Mouse (Mus musculus) midbrain, embryonic 13.5 days (tissue): ENCODE results near the gene Dnhd1. TPM values are rescaled to one million over a fixed set of nuclear protein-coding genes. Genes with fewer than 3 reads are reported as not detected.
"Not testable (repeated sequence)": the region's sequence is repeated elsewhere in the genome, so short reads cannot be mapped to it uniquely, and the experiment has no call there.

ENCODE experiments used
- ATAC-seq: fragments of 200-750 bp; cut with Nextera tagmentation; 2 replicates; pipeline ENCODE4 v1.8.0; 2017; ENCODE audit warnings: mild to moderate bottlenecking, moderate TSS enrichment, moderate library complexity
- H3K27ac ChIP-seq: fragments of 300-500 bp; sonication (generic); 2 replicates; pipeline ENCODE4 v1.5.1; 2015; ENCODE audit warnings: inconsistent platforms, mild to moderate bottlenecking, moderate library complexity
- H3K27me3 ChIP-seq: fragments of 300-500 bp; sonication (generic); 2 replicates; pipeline ENCODE4 v1.6.1; 2015; ENCODE audit warnings: mild to moderate bottlenecking, inconsistent platforms
- H3K36me3 ChIP-seq: fragments of 300-500 bp; sonication (generic); 2 replicates; pipeline ENCODE4 v1.6.1; 2015; ENCODE audit warnings: mild to moderate bottlenecking, inconsistent platforms
- H3K4me1 ChIP-seq: fragments of 300-500 bp; sonication (generic); replicated peaks from 2 replicates; pipeline ENCODE4 v1.6.1; 2015; ENCODE audit warnings: inconsistent platforms
- H3K4me2 ChIP-seq: fragments of 300-500 bp; sonication (generic); replicated peaks from 2 replicates; pipeline ENCODE4 v1.6.1; 2015; ENCODE audit warnings: moderate library complexity, mild to moderate bottlenecking, inconsistent platforms
- H3K4me3 ChIP-seq: fragments of 300-500 bp; sonication (generic); replicated peaks from 2 replicates; pipeline ENCODE4 v1.5.1; 2015; ENCODE audit warnings: mild to moderate bottlenecking, inconsistent platforms
- H3K9ac ChIP-seq: fragments of 300-500 bp; sonication (generic); replicated peaks from 2 replicates; pipeline ENCODE4 v1.6.1; 2015; ENCODE audit warnings: mild to moderate bottlenecking, inconsistent platforms
- H3K9me3 ChIP-seq: fragments of 300-500 bp; sonication (generic); 2 replicates; pipeline ENCODE4 v1.6.1; 2016; ENCODE audit warnings: mild to moderate bottlenecking, inconsistent platforms
- WGBS: fragments of 180-500 bp; shearing (Covaris S2); methylation state at CpG from one replicate; pipeline ENCODE4 v1.1.7; 2015; 5-methylcytosine and 5-hydroxymethylcytosine counted together
- polyA plus RNA-seq: library from polyadenylated mRNA; unstranded; fragments of >200 nt; fragmentation: Nextera tagmentation; extraction: Ambion mirVana; gene quantifications from 2 replicates; pipeline ENCODE4 v1.2.1, GENCODE M21; 2015

Dnhd1 gene
- polyA plus RNA-seq, 1 experiment from 2014 or later = 1.7 TPM

DNA sequence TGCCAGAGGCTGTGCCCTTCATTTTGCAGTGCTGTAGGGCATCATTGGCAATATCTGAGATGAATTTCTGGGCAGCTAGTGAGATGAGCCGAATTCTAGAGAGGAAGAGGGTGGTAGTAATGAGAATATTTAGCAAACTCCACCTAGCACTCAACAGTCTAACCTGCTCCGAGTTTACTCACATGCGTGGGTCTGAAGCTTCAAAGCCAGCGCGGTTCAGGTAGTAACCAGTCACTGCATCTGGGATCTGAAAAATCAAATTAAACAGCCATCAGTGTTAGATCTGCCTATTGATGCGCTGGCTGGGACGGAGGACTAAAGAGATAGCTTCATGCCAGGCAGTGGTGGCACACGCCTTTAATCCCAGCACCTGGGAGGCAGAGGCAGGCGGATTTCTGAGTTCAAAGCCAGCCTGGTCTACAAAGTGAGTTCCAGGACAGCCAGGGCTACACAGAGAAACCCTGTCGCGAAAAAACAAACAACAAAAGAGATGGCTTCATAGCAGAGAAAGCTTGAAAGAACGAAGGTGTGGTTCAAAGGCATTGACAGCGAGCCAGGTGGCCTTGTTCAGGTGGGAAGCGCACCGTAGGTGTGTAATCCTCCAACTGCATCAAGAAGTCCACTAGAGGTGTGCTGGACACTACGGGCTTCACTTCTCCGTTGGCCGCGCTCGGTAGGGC lies 92.8 kb downstream of the Dnhd1 start:
- H3K4me2 ChIP-seq = peak overlapping the region; percentile 95
- not testable (repeated sequence) for H3K27me3 ChIP-seq, H3K9me3 ChIP-seq, ATAC-seq, H3K27ac ChIP-seq
- peak overlapping the region; percentile 95 for H3K4me3 ChIP-seq
- H3K4me1 ChIP-seq = peaks cover 24% of the 10 kb centered on the region
- peaks cover 54% of the 10 kb centered on the region for H3K36me3 ChIP-seq
- peak overlapping the region; percentile 94 for H3K9ac ChIP-seq
- WGBS = 38% methylated on average over 20 of the region's 20 CpGs

DNA sequence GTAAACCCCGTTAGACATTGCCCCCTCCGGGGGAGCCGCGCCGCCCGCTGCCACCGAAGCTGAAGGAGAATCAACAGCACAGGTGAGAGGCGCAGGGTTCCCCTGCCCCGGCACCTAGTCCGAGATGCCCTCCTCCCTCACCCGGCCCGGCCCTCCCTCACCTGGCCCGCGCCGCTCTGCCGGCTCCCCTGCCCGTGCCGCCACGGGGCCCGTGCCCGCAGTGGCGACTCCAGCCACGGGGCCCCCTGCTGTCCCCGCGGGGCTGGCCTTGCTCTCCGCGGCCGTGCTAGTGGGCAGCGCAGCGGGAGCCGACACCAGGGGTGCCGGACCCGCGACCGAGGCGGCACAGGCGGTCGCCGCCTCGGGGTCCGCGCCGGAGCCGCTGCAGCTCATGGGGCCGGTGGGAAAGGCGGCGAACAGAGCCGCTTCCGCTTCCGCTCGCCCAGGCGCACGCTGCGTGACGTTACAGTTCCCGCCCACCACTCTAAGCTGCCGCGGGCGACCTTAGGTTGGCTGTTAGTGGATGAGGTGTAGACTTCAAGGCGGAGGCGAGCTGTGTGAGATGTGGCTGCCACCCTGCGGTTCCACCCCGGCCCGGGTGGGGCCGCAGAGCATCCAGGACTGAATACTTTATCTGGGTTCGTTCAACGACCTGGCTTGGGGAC lies 93.4 kb downstream of the Dnhd1 start, which contains the start of gene Taf10:
Taf10 (minus strand) TSS at position 436 of the 665 bp plus-strand sequence.
- under 1% methylated on average over 60 of the region's 67 CpGs for WGBS
- Histone ChIP-seq H3K9me3 (no peaks in the 10 kb centered on the region), H3K4me2 (peak within 1 kb of the TSS; percentile 95), H3K4me1 (peaks cover 17% of the 10 kb centered on the region), H3K27me3 (no peaks in the 10 kb centered on the region), H3K36me3 (peaks cover 60% of the 10 kb centered on the region), H3K9ac (peak within 1 kb of the TSS; percentile 94), H3K27ac (peak within 1 kb of the TSS; percentile 77), H3K4me3 (peak within 1 kb of the TSS; percentile 95)
- ATAC-seq = peak; percentile 98

DNA sequence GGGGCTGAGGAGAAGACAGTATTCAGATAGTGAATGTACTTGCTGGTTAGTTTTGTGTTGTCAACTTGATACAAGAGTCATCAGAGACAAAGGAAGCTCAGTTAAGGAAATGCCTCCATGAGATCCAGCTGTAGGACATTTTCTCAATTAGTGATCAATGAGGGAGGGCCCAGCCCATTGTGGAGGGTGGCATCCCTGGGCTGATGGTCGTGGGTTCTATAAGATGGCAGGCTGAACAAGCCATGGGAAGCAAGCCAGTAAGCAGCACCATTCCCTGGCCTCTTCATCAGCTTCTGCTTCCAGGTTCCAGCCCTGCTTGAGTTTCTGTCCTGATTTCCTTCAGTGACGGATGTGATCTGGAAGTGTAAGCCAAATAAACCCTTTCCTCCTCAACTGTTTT lies 97.1 kb downstream of the Dnhd1 start:
- no peaks in the 10 kb centered on the region for H3K27me3 ChIP-seq
- H3K9ac ChIP-seq = no peak overlapping the region
- H3K4me3 ChIP-seq = no peak overlapping the region
- no peaks in the 10 kb centered on the region for H3K9me3 ChIP-seq
- ATAC-seq = no peak
- no peak overlapping the region for H3K27ac ChIP-seq
- H3K4me1 ChIP-seq = peaks cover 31% of the 10 kb centered on the region
- WGBS = 86% methylated on average over 2 of the region's 2 CpGs
- H3K4me2 ChIP-seq = no peak overlapping the region
- H3K36me3 ChIP-seq = peaks cover 39% of the 10 kb centered on the region

- H3K27me3 ChIP-seq = no peaks in the 10 kb centered on the region
- H3K36me3 ChIP-seq = peaks cover 71% of the 10 kb centered on the region
- peak; percentile 87 for ATAC-seq
- peak within 1 kb of the TSS; percentile 64 for H3K9ac ChIP-seq
- H3K4me2 ChIP-seq = peak within 1 kb of the TSS; percentile 56
- peaks cover 16% of the 10 kb centered on the region for H3K4me1 ChIP-seq
- H3K27ac ChIP-seq = peak within 1 kb of the TSS; percentile 25; the same call in 1 of the 2 replicates
- WGBS = 21% methylated on average over 20 of the region's 20 CpGs
- H3K4me3 ChIP-seq = peak within 1 kb of the TSS; percentile 41
- H3K9me3 ChIP-seq = no peaks in the 10 kb centered on the region
Observed at GRCm38 (mm10) chr7:105751491-105752433, 101.1 kb downstream of the Dnhd1 start, which contains the start of gene Tpp1. Gene Tpp1, minus strand, starts transcription at chr7:105752235.

- H3K4me2 ChIP-seq = no peak overlapping the region
- WGBS = 98% methylated on average over 2 of the region's 2 CpGs
Observed at GRCm38 (mm10) chr7:105752716-105753115, 102.1 kb downstream of the Dnhd1 start.

GRCm38 (mm10) chr7:105753281-105753680 lies 102.7 kb downstream of the Dnhd1 start:
- Histone ChIP-seq H3K27ac (no peak overlapping the region), H3K4me1 (peaks cover 16% of the 10 kb centered on the region), H3K9ac (no peak overlapping the region), H3K4me2 (no peak overlapping the region), H3K27me3 (no peaks in the 10 kb centered on the region), H3K9me3 (no peaks in the 10 kb centered on the region), H3K36me3 (peaks cover 74% of the 10 kb centered on the region), H3K4me3 (no peak overlapping the region)
- WGBS = 93% methylated on average over 10 of the region's 10 CpGs
- ATAC-seq = no peak

More at GRCm38 (mm10) chr7:105752716-105753115, 102.1 kb downstream of the Dnhd1 start:
- H3K27me3 ChIP-seq = no peaks in the 10 kb centered on the region
- ATAC-seq = peak; percentile 25
- H3K9me3 ChIP-seq = no peaks in the 10 kb centered on the region
- peaks cover 16% of the 10 kb centered on the region for H3K4me1 ChIP-seq
- no peak overlapping the region for H3K4me3 ChIP-seq
- peaks cover 73% of the 10 kb centered on the region for H3K36me3 ChIP-seq
- H3K9ac ChIP-seq = 0 out of 2 replicates have a peak overlapping the region, but pooled peaks have one; percentile 34
- no peak overlapping the region for H3K27ac ChIP-seq

DNA sequence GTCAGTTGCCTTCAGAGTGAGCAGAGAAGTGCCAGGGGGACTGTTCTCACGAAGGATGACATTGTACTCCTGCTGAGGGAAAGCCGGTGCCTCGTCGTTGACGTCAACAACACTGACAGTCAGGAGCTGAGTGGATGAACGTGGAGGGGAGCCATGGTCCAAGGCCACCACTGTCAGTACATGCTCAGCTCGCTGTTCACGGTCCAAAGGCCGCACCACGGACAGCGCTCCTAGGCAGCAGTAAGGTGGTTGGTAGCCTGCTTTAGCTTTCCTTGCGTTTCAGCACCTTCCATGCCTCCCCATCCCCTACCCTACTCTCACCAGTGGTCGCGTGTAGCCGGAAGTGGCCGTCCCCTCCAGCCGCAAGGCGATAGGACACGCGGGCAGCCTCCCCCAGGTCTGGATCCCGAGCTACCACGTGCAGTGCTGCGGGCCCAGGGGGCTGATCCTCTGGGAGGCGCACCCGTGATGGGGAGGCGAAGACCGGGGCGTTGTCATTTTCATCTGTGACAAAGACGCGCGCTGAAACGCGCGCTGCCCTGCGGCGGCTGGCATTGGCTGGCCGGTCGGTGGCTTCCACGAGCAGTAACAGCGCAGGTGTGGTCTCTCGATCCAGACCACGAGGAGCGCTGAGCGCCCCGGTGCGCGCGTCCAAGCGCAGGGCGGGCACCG lies 111.3 kb downstream of the Dnhd1 start:
- Histone ChIP-seq H3K9ac (no peak overlapping the region), H3K36me3 (peaks cover 89% of the 10 kb centered on the region), H3K4me2 (no peak overlapping the region), H3K4me1 (peaks cover 4% of the 10 kb centered on the region; the same call in 1 of the 2 replicates), H3K27ac (no peak overlapping the region), H3K27me3 (peaks cover 37% of the 10 kb centered on the region), H3K9me3 (no peaks in the 10 kb centered on the region), H3K4me3 (no peak overlapping the region)
- ATAC-seq = peak; percentile 24
- 17% methylated on average over 50 of the region's 51 CpGs for WGBS

GRCm38 (mm10) chr7:105762517-105763270 lies 112.1 kb downstream of the Dnhd1 start:
- Histone ChIP-seq H3K27me3 (peaks cover 37% of the 10 kb centered on the region), H3K27ac (no peak overlapping the region), H3K4me1 (peaks cover 9% of the 10 kb centered on the region), H3K9ac (no peak overlapping the region), H3K4me2 (no peak overlapping the region), H3K4me3 (no peak overlapping the region), H3K36me3 (peaks cover 88% of the 10 kb centered on the region), H3K9me3 (no peaks in the 10 kb centered on the region)
- 20% methylated on average over 55 of the region's 55 CpGs for WGBS
- ATAC-seq = peak; percentile 12

- Histone ChIP-seq H3K36me3 (peaks cover 82% of the 10 kb centered on the region), H3K4me2 (no peak overlapping the region), H3K27me3 (peaks cover 37% of the 10 kb centered on the region), H3K9ac (no peak overlapping the region), H3K4me3 (no peak overlapping the region), H3K9me3 (no peaks in the 10 kb centered on the region), H3K27ac (no peak overlapping the region), H3K4me1 (peaks cover 26% of the 10 kb centered on the region)
- WGBS = 86% methylated on average over 11 of the region's 11 CpGs
- no peak for ATAC-seq
Observed at GRCm38 (mm10) chr7:105764331-105764730, 113.7 kb downstream of the Dnhd1 start.

DNA sequence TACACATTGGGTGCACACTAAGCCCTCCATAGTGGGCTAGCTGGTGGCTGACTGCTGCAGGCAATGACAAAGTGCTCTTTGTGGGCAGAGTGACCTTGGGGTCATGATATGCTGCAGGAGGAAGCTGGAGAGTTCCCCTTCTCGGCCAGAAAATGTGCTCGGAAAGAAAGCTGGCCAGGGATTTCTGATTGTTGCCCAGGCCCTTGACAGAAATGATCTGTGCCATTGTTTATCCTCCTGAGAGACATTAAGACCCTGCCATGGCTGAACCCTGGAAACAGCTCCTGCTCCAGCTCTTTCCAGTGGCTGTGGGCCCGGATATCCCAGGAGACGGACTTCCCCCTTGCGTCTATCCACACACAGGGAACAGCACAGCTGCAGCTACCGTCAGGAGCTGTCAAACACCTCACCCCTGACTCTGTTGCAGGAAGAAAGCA lies 117.1 kb downstream of the Dnhd1 start:
- Histone ChIP-seq H3K4me3 (no peak overlapping the region), H3K4me1 (peaks cover 49% of the 10 kb centered on the region), H3K4me2 (0 out of 2 replicates have a peak overlapping the region, but pooled peaks have one; percentile 2), H3K27ac (peak overlapping the region; percentile 52), H3K9ac (peak overlapping the region; percentile 10; the same call in 1 of the 2 replicates), H3K27me3 (peaks cover 31% of the 10 kb centered on the region), H3K9me3 (no peaks in the 10 kb centered on the region), H3K36me3 (peaks cover 92% of the 10 kb centered on the region)
- peak; percentile 44 for ATAC-seq
- 13% methylated on average over 6 of the region's 6 CpGs for WGBS
